Mouse (Mus musculus) E14TG2a.4 (cell line): Measurements from ENCODE around the gene Pnmt.

ENCODE experiments used
- CTCF ChIP-seq: conservative IDR thresholded peaks from 2 replicates; pipeline ENCODE4 v1.5.1; 2014; ENCODE audit warnings: low read length
- NANOG ChIP-seq: IDR thresholded peaks from 2 replicates; pipeline ENCODE4 v1.6.1; 2014; ENCODE audit warnings: borderline replicate concordance, low read length, mixed read lengths
- POU5F1 ChIP-seq: IDR thresholded peaks from 2 replicates; pipeline ENCODE4 v1.6.1; 2014; ENCODE audit warnings: low read length, borderline replicate concordance

GRCm38 (mm10) chr11:98363817-98364216 is 22.4 kb upstream of the Pnmt start:
- no peak for TF ChIP-seq CTCF
- TF ChIP-seq NANOG: no peak
- TF ChIP-seq POU5F1: no peak
